Mouse (Mus musculus) right cerebral cortex, postnatal 10 days (tissue): ENCODE measurements around the gene Adat3.

Source experiments
- DNase-seq, 2 experiments: peaks; one replicate each; pipeline ENCODE4 v3.0.0; 2021; ENCODE audit warnings: low spot score in 2 of 2

The Adat3 gene

GRCm38 (mm10) chr10:80602698-80603325 lies at the start of gene Adat3, which contains the start of gene Scamp4:
Gene Adat3, plus strand, starts transcription at chr10:80602880.
Gene Scamp4, plus strand, starts transcription at chr10:80602872.
- peak; percentile 97 for DNase-seq

GRCm38 (mm10) chr10:80553575-80553974 lies 49.1 kb upstream of the Adat3 start:
- DNase-seq = no peak

- DNase-seq = no peak
Measured at GRCm38 (mm10) chr10:80553997-80554396, 48.7 kb upstream of the Adat3 start.

GRCm38 (mm10) chr10:80557346-80557965 lies 45.2 kb upstream of the Adat3 start:
- DNase-seq = peak in 1 of 2 experiments; percentile 80

GRCm38 (mm10) chr10:80559431-80559830 lies 43.2 kb upstream of the Adat3 start:
- no peak for DNase-seq

- DNase-seq = no peak
Measured at GRCm38 (mm10) chr10:80560621-80561020, 42.1 kb upstream of the Adat3 start.

- peak; percentile 94 to 95 for DNase-seq
Measured at GRCm38 (mm10) chr10:80561116-80561944, 41.4 kb upstream of the Adat3 start, which contains the start of gene Rexo1. Gene Rexo1, minus strand, starts transcription at chr10:80561560.

GRCm38 (mm10) chr10:80566375-80567092 lies 36.1 kb upstream of the Adat3 start:
- peak; percentile 91 to 92 for DNase-seq

GRCm38 (mm10) chr10:80568876-80569275 lies 33.8 kb upstream of the Adat3 start:
- peak in 1 of 2 experiments; percentile 40 for DNase-seq

GRCm38 (mm10) chr10:80569664-80570066 lies 33.0 kb upstream of the Adat3 start:
- DNase-seq = peak; percentile 58 to 62

- DNase-seq = no peak
Measured at GRCm38 (mm10) chr10:80570419-80570818, 32.3 kb upstream of the Adat3 start.

- peak in 1 of 2 experiments; percentile 60 for DNase-seq
Measured at GRCm38 (mm10) chr10:80570871-80571836, 31.5 kb upstream of the Adat3 start.

GRCm38 (mm10) chr10:80572477-80572876 lies 30.2 kb upstream of the Adat3 start:
- peak in 1 of 2 experiments; percentile 34 for DNase-seq

GRCm38 (mm10) chr10:80573944-80574343 lies 28.7 kb upstream of the Adat3 start:
- DNase-seq = peak; percentile 72 to 78

- peak in 1 of 2 experiments; percentile 63 for DNase-seq
Measured at GRCm38 (mm10) chr10:80574896-80575295, 27.8 kb upstream of the Adat3 start.

- peak; percentile 51 to 58 for DNase-seq
Measured at GRCm38 (mm10) chr10:80575925-80576324, 26.8 kb upstream of the Adat3 start.

GRCm38 (mm10) chr10:80576351-80577194 lies 26.1 kb upstream of the Adat3 start:
- peak; percentile 70 to 73 for DNase-seq

- peak; percentile 98 for DNase-seq
Measured at GRCm38 (mm10) chr10:80577195-80578130, 25.2 kb upstream of the Adat3 start, which contains the start of gene Klf16. Gene Klf16, minus strand, starts transcription at chr10:80577321.
